Mouse (Mus musculus) gastrocnemius, postnatal 14 days (tissue): ENCODE data around the gene Krtap8-1. TPM values are rescaled to one million over a fixed set of nuclear protein-coding genes. Genes with fewer than 3 reads are reported as not detected.

Experiments used
- DNase-seq: peaks from one replicate; pipeline ENCODE4 v3.0.0; 2021; ENCODE audit warnings: mixed read lengths
- intact Hi-C: fragments of 180-260 bp; cut with DNase I; formaldehyde crosslinking; loops from one replicate; pipeline ENCODE4 v1.15.1; 2025; ENCODE audit warnings: low total_unique reads
- long read RNA-seq, 2 experiments: library from polyadenylated mRNA; stranded (forward); transcript quantifications; one replicate each; pipeline ENCODE4 v2.0.0; 2021
- total RNA-seq, 2 experiments: library from RNA; stranded (reverse); gene quantifications; 2 replicates each; pipeline ENCODE4 v1.2.3; 2021

Krtap8-1 gene
- total RNA-seq = not detected
- long read RNA-seq, experiment 1 = 0 reads
- long read RNA-seq, experiment 2 = 0 reads

DNA sequence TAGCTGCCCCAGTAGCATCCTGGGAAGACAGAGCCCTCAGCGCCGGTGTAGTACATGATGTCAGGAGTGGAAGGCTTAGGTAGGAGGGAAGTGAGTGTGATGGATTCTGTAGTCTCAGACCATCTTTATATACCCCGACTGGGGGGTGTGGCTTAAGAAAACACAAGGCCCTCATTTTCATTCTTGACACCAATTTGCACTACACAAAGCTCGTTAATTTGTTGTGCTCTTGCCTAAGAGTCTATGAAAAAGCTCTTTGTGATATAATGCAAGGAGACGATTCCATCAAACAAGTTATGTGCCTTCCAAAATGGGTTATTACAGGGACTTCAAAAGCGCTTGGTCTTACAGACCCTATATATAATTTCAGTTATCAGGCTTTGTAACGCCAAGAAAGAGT, at the start of gene Krtap8-1:
Krtap8-1 (minus strand) TSS at position 101 of the 400 bp plus-strand sequence.
- DNase-seq = no peak
- intact Hi-C loops = no loop called here

- intact Hi-C loops = no loop called here
- no peak for DNase-seq
Observed at GRCm38 (mm10) chr16:89537349-89537748, 49.6 kb upstream of the Krtap8-1 start.

GRCm38 (mm10) chr16:89530547-89530946, 42.8 kb upstream of the Krtap8-1 start:
- intact Hi-C loops = no loop called here
- no peak for DNase-seq

DNA sequence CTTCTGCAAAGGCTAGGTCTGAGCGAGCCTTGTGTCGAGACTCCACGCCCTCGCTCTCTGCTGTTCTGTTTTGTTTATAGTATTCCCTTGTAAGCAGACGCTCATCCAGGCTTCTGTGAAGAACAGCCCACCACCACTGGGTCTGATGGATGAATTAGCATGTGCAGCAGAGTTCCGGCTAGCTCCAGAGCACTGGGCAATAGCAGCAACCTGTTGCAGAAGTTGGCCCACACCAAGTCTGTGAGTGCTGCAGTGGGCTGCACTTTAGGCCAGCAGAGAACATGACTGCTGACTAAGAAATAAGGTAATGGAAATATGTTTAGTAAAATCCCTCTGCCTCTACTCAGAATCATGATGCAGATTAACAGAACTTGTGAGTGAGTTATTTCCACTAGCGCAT, 42.1 kb upstream of the Krtap8-1 start:
- intact Hi-C loops = no loop called here
- no peak for DNase-seq

DNA sequence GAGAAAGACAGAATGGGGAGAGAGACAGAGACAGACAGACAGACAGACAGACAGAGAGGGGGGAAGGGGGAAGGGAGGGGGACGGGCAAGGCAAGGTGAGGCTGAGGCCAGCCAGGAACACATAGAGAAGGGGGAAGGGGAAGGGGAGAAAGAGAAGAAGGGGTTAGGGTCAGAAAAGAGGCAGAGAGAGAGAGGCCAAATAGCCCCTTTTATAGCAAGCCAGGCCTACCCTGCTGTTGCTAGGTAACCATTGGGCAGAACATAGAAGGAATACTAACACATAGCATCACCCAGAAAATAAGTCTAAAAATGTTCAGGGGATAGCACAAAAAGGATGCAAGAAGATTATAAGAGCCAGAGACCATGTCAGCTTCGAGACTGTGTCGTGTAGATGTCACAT, 40.6 kb upstream of the Krtap8-1 start:
- intact Hi-C loops = no loop called here
- no peak for DNase-seq

- no peak for DNase-seq
- intact Hi-C loops = no loop called here
Observed at GRCm38 (mm10) chr16:89520996-89521395, 33.2 kb upstream of the Krtap8-1 start.

GRCm38 (mm10) chr16:89520555-89520954, 32.8 kb upstream of the Krtap8-1 start:
- intact Hi-C loops = no loop called here

GRCm38 (mm10) chr16:89520091-89520490, 32.3 kb upstream of the Krtap8-1 start:
- intact Hi-C loops = no loop called here
- DNase-seq = no peak

More at GRCm38 (mm10) chr16:89520555-89520954, 32.8 kb upstream of the Krtap8-1 start:
- no peak for DNase-seq

DNA sequence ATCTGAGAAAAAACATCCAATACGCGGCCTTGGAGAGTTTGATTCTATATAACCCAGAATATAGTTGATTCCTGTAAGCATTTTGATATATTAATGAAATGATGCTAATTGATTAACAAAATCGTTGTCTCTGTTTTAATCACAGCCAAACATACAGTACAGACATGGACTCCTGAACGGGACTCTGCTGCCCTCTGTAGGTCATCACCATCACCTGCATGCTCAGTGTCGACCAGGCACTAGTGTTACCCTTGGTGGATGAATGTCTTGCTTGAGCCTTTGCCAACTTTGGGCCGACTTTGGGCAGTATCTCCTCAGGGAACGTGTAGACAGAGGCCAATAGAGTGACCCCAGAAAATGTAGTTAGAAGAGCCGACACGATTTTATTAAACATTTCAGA, 29.9 kb upstream of the Krtap8-1 start:
- DNase-seq = peak; percentile 14
- intact Hi-C loops = no loop called here

DNA sequence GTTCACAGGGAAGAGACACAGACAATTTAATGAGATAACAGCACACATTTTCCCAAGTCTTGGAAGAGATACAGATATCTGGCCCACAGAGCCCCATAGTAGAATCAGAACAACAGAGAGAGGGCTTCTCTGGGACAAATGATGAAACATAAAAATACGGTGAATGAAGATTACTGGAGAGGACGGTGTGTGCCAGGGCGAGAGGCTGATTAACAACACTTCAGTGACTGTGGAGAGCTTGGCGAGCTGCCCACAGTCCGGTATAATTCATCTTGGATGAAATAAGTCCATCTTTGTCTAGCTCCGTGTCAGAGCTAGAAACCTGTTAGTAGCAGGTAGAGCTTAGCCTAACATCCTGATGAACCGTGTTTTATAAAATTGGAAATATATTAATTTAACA, 25.7 kb upstream of the Krtap8-1 start:
- intact Hi-C loops = no loop called here
- no peak for DNase-seq

DNA sequence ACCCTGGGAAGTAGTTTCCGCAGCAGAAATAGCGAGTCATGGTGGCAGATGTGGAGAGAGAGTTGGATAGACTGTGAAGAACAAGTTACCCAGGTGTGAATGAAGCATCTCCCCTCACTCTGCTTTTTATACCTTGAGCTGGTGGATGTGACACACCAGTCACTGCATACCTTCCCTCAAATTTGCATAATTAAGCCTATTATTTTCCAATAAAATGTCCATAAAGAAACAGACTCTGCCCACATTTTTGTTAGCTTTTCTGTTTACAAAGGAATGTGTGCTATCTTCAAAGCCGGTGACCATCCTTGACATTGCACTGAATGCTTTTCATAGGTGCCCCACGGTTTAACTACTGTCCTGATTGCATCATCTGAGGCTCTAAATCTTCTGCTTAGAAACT, 20.5 kb upstream of the Krtap8-1 start, which contains the start of gene Krtap7-1:
Krtap7-1 (minus strand) TSS at position 101 of the 400 bp plus-strand sequence.
- intact Hi-C loops = no loop called here
- DNase-seq = no peak

DNA sequence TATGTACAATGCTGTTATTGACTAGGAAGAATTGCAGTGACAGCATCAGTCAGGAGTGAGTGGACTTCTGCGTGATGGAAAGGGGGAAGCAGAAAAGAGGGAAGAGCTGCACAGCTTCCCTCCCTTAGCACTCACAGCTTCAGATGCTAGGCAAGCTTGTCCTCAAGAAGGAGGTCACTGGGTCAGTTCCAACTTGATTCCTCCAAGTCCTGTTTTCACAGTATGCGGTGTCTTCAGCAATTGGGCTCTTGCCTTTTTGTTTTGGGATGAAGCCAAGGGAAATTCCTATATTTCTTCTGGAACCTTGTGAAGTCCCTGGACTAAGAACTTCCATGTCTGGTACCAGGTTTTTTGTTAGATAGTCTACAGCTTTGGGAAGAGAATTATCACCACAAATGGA, 15.8 kb upstream of the Krtap8-1 start:
- intact Hi-C loops = no loop called here
- no peak for DNase-seq

GRCm38 (mm10) chr16:89501870-89502269, 14.1 kb upstream of the Krtap8-1 start:
- intact Hi-C loops = no loop called here
- DNase-seq = no peak

DNA sequence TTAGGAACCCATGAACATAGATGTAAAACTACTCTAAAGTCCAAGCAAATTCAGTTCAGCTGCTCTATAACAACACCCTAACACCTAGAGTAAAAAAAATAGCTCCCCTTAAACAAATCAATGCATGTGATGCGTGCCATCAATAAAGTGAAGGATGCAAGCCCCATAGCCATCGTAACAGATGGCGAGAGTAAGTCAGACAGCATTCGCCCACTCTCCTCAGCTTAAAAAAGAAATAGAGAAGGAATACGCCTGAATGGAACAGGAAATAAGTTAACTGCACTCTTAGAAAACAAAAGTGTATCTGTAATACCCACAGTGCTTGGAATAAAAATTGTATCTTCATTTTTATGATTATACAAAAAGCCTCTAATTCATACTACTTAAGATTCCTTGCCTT, 9.2 kb upstream of the Krtap8-1 start:
- intact Hi-C loops = no loop called here
- no peak for DNase-seq

DNA sequence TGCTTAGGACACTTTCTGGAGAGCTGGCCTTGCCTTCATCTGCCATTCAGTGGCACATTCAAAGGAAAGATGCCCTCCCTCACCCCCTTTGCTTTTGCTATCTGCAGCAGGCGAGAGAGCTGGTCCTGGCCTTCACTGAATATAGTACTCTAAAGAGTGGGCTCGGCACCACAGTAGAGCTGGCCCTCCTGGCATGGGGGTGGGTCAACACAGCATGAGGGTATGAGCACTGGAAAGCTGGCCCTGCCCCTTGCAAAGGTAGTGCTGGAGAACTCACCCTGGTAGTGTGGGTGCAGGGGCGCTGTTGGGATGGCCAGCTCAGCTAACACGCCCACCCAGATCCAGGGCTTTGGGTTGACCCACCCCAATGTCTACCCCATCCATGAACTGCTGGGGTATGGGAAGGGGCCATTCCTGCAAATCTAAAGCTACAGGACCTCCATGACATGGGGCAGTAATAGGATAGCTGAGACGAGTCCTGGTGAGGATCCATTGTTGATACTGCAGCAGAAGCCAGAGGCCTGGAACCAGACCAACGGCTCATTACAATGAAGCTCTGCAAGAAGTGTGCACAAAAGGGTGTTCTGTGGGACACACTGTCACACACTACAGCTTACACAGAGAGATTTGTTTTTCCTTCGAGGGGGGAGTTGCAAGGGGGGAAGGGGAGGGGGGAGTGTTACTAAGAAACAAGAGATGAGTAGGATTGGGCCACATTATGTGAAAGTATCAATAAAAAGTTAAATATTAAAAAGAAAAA, 7.8 kb upstream of the Krtap8-1 start:
- intact Hi-C loops = no loop called here

DNA sequence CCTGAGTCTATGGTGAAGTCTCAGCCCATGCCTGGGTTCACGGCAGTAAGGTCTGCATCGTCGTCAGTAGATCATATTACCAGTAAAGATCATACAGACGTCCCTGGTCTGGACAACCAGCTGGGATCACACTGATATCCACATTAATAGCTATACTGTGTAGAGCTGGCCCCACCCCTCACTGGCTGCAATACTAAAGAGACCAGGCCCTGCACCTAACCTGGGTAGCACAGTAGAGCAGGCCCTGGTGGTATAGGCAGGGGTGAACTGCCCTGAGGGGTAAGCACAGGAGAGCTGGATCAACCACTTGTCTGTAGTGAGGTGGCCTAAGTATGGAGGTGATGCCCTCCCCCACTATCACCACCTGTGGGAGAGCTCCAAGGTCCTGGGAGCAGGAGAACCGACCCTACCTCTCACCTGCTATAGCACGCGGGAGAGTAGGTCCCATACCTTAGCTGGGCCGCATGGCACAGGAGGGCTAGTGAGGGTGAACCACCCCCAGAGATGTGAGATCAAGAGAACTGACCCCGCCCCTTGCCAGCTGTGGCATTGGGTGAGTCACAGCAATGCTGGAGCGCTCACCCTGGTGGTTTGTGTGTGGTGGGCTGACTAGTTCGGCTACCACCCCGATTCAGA, 10.0 kb downstream of the Krtap8-1 start:
- intact Hi-C loops = no loop called here
- no peak for DNase-seq

More for the DNA sequence above, 7.8 kb upstream of the Krtap8-1 start:
- DNase-seq = no peak

DNA sequence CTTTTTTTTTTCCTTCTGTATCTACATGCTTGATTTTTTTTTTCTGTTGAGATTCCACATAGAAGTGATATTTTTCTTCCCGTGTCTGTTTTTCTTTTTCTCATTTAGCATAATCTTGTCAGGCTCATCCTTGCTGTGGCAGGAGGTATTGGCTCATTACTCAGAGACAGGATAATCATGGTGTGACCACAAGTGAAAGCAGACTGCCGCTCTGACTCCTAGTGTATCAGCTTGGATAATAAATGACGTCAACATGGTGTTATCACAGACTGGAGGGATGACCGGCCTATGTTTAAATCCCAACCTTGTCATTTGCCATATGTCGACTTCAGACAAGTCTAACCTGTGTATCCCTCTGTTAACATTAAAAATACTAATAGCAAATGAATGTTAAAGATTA, 26.6 kb downstream of the Krtap8-1 start:
- intact Hi-C loops = no loop called here
- no peak for DNase-seq
